Mouse (Mus musculus) liver, embryonic 14.5 days (tissue): ENCODE data around the gene Arl14ep. TPM values are rescaled to one million over a fixed set of nuclear protein-coding genes. Genes with fewer than 3 reads are reported as not detected.

Source experiments
- ATAC-seq: fragments of 200-750 bp; cut with Nextera tagmentation; 2 replicates; pipeline ENCODE4 v1.8.0; 2017; ENCODE audit warnings: moderate number of reproducible peaks, mild to moderate bottlenecking, moderate library complexity; ENCODE audit not compliant: insufficient read depth
- DNase-seq, 3 experiments: peaks; one replicate each; pipeline ENCODE4 v3.0.0-alpha.2; 2012 to 2013; ENCODE audit warnings: low read depth in 3 of 3, low spot score in 3 of 3
- H3K27ac ChIP-seq: fragments of 300-500 bp; sonication (generic); 2 replicates; pipeline ENCODE4 v1.5.1; 2014; ENCODE audit warnings: moderate library complexity, mild to moderate bottlenecking, control low read depth, inconsistent platforms
- H3K27me3 ChIP-seq: fragments of 300-500 bp; sonication (generic); 2 replicates; pipeline ENCODE4 v1.6.1; 2014; ENCODE audit warnings: mild to moderate bottlenecking, low read length, moderate library complexity; ENCODE audit not compliant: control insufficient read depth, insufficient read depth
- H3K36me3 ChIP-seq: fragments of 300-500 bp; sonication (generic); replicated peaks from 2 replicates; pipeline ENCODE4 v1.6.1; 2014; ENCODE audit warnings: low read depth; ENCODE audit not compliant: control insufficient read depth, insufficient read depth
- H3K4me1 ChIP-seq, 2 experiments: fragments of 200-500 bp in 1 of 2; fragments of 300-500 bp in 1 of 2; sonication (generic) in 1 of 2; replicated peaks; 2 replicates each; pipeline ENCODE4 v1.6.1; 2012 to 2014; ENCODE audit warnings: antibody characterized with exemption in 1 of 2, inconsistent platforms in 1 of 2, low read length in 1 of 2; ENCODE audit not compliant: control insufficient read depth in 2 of 2, insufficient read depth in 2 of 2
- H3K4me2 ChIP-seq: fragments of 300-500 bp; sonication (generic); 2 replicates; pipeline ENCODE4 v1.6.1; 2014; ENCODE audit warnings: low read depth, mild to moderate bottlenecking, control low read depth, moderate library complexity
- H3K4me3 ChIP-seq, 2 experiments: fragments of 200-500 bp in 1 of 2; fragments of 300-500 bp in 1 of 2; sonication (generic) in 1 of 2; 2 replicates each; pipeline ENCODE4 v1.5.1; 2012 to 2014; ENCODE audit warnings: low read depth in 2 of 2, low read length in 2 of 2, mild to moderate bottlenecking in 2 of 2, control low read depth in 1 of 2, inconsistent platforms in 1 of 2, moderate library complexity in 1 of 2; ENCODE audit not compliant: insufficient read depth in 1 of 2
- H3K9ac ChIP-seq: fragments of 300-500 bp; sonication (generic); replicated peaks from 2 replicates; pipeline ENCODE4 v1.6.1; 2014; ENCODE audit warnings: mild to moderate bottlenecking, control low read depth, moderate library complexity
- H3K9me3 ChIP-seq: fragments of 300-500 bp; sonication (generic); 2 replicates; pipeline ENCODE4 v1.6.1; 2016; ENCODE audit warnings: low read length, mixed read lengths; ENCODE audit not compliant: control insufficient read depth
- CTCF ChIP-seq: IDR thresholded peaks from 2 replicates; pipeline ENCODE4 v1.5.1; 2016; ENCODE audit warnings: antibody characterized with exemption, low read depth, control low read depth
- EP300 ChIP-seq: IDR thresholded peaks from 2 replicates; pipeline ENCODE4 v1.6.1; 2016; ENCODE audit warnings: antibody characterized with exemption, low read depth
- WGBS: fragments of 180-500 bp; shearing (Covaris S2); extraction: QIAGEN DNeasy Blood & Tissue Kit; methylation state at CpG from one replicate; pipeline ENCODE4 v1.1.7; 2014; ENCODE audit not compliant: insufficient replicate concordance; 5-methylcytosine and 5-hydroxymethylcytosine counted together
- polyA plus RNA-seq, 2 experiments: library from polyadenylated mRNA; depleted of rRNA in 1 of 2; stranded (reverse) in 1 of 2; unstranded in 1 of 2; fragments of >200 nt; fragmentation: Nextera tagmentation in 1 of 2; extraction: Ambion mirVana in 1 of 2; gene quantifications; 2 replicates each; pipeline versions ENCODE4 v1.2.1 to v1.2.3; 2012 to 2014

Arl14ep gene
- polyA plus RNA-seq (2012; rRNA removed) (2.7 and 4.7 TPM in 2 replicates), polyA plus RNA-seq (2014; fragmentation: Nextera tagmentation; extraction: Ambion mirVana) (7.1 and 7.9 TPM in 2 replicates)

DNA sequence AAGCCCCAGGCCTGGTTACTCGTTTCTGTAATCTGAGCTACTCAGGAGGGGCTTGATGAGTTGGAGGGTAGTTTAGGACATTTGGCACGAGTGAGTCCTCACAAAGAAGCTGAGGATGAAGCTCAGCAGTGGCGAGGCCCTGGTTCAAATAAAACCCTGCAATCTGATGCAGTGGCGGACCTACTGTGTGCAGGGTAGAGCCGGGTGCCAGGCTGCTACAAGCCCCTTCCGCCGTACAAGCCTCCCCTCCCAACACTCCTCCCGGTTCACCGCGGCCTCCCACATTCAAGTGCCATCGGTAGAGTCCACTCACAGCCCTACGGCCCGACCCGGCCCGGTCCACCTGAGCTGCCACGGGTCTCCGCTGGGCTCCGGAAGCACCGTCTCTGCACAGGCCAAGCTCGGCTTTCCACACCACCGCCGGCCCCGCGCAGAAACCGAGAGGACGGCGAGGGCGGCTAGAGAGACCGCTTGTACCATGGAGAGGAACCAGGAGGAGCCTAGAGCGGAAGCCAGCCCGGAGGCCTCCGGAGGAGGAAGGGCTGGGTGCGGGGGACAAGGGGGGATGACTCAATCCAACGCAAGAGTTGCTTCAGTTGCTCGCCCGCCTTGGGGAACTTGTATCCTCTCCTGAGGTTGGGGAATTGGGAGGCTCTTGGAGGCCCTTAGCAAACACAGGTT, at the start of gene Arl14ep:
Gene Arl14ep, minus strand, starts transcription at position 466 of the 681 bp plus-strand sequence.
- Histone ChIP-seq H3K9ac (peak within 1 kb of the TSS; percentile 76), H3K27ac (no peak within 1 kb of the TSS), H3K9me3 (no peaks in the 10 kb centered on the region), H3K27me3 (no peaks in the 10 kb centered on the region), H3K4me3 (peak within 1 kb of the TSS; percentile 69 to 85), H3K4me2 (peak within 1 kb of the TSS; percentile 64), H3K36me3 (no peaks in the 10 kb centered on the region), H3K4me1 (peaks cover 2 to 6% of the 10 kb centered on the region in 2 experiments; a peak in 1 of 4 replicates)
- peak; percentile 57 to 66 (median 64) for DNase-seq
- 1% methylated on average over 36 of the region's 36 CpGs for WGBS
- TF ChIP-seq EP300 (0 out of 2 replicates have a peak, but pooled peaks have one; percentile 9), CTCF (no peak)
- ATAC-seq: peak; percentile 92

DNA sequence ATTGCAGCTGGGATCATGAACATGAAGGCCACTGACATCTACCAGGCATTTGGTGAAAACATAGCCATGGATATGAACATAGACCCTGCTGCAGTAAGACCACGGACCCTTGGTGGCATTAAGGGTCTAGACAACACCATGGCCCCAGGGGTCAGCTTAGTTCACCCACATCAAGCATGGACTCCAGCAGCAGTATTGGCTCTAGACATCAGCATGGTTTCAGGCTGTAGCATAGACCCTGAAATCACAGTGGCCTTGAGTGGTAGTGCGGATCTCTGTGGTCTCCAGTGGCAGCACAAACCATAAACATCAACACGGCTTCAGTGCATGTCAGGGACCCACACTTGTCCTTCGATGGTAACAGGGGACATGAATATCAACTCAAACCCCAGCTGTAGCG, 48.5 kb upstream of the Arl14ep start:
- Histone ChIP-seq H3K4me1 (no peaks in the 10 kb centered on the region), H3K9ac (no peak overlapping the region), H3K9me3 (no peaks in the 10 kb centered on the region), H3K36me3 (no peaks in the 10 kb centered on the region), H3K4me3 (no peak overlapping the region), H3K27me3 (no peaks in the 10 kb centered on the region), H3K27ac (no peak overlapping the region), H3K4me2 (no peak overlapping the region)
- WGBS: 60% methylated on average over 5 of the region's 5 CpGs
- DNase-seq: no peak
- no peak for ATAC-seq
- no peak for TF ChIP-seq CTCF
- no peak for TF ChIP-seq EP300

DNA sequence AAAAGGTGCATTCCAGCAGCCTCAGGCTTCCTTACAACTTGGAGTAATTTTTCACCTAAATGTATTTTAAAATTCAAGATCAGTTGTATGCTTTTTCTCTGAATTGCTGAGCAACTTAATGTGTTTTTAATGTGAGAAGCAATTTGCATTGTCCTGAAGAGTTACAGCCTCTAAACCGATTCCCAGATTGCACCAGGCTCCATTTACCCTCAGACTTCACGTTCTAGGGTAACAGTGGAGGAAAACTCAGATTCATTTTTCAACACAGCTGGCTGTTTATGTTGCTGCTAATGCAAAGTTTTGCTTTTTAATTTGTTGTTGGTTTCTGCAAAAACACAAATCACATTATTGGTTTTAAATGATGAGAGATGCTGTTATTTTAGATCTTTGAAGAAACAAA, 45.1 kb upstream of the Arl14ep start:
- TF ChIP-seq EP300: no peak
- no peak for TF ChIP-seq CTCF

DNA sequence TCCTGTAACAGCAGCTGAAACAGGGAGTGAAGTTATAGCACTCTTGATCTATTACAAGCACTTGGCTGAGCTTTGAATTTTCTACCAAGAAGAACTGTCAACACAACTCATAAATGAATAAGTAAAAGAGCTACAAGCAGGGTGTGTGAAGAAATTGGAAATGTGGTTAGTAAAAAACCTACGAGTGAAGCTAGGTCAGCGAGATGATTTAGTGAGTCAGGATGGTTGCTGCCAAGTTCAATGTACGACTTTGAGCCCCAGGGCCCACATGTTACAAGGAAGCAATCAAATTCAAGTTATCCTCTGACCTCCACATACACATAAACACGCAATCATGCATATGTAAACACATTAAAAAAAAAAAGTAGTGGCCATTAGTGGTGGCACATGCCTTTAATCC, 38.9 kb upstream of the Arl14ep start:
- no peak overlapping the region for H3K4me3 ChIP-seq
- H3K4me2 ChIP-seq: no peak overlapping the region
- H3K9me3 ChIP-seq: no peaks in the 10 kb centered on the region
- WGBS: 45% methylated on average over 4 of the region's 4 CpGs
- H3K4me1 ChIP-seq: no peaks in the 10 kb centered on the region
- TF ChIP-seq CTCF (no peak), EP300 (no peak)
- no peaks in the 10 kb centered on the region for H3K36me3 ChIP-seq
- ATAC-seq: no peak
- no peaks in the 10 kb centered on the region for H3K27me3 ChIP-seq
- no peak overlapping the region for H3K27ac ChIP-seq
- no peak for DNase-seq
- no peak overlapping the region for H3K9ac ChIP-seq

More for the DNA sequence above, 45.1 kb upstream of the Arl14ep start:
- Histone ChIP-seq H3K36me3 (no peaks in the 10 kb centered on the region), H3K9me3 (no peaks in the 10 kb centered on the region), H3K4me1 (no peaks in the 10 kb centered on the region), H3K27me3 (no peaks in the 10 kb centered on the region), H3K4me2 (no peak overlapping the region), H3K27ac (no peak overlapping the region), H3K9ac (no peak overlapping the region), H3K4me3 (no peak overlapping the region)
- WGBS: 46% methylated on average over 2 of the region's 2 CpGs
- no peak for DNase-seq
- ATAC-seq: no peak

DNA sequence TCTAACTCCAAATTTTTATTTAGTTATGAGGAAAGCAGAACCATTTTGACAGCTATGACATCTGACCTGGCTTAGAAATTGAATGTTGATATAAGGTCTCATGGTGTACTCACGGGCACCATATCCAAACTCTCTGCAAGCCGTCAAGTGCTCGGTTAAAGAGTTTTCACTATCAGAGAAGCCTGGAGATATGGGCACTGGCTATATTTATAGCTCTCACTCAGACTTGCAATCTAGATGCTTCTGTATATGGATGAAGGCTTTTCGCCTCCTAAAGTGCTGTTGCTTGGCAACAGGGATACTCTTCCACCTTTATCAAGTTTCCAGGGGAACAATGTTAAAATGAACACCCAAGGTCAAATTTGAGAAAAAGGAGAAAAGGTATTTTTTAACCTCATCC, 38.1 kb upstream of the Arl14ep start:
- TF ChIP-seq EP300 (no peak), CTCF (no peak)

More for the DNA sequence above, 38.1 kb upstream of the Arl14ep start:
- no peak overlapping the region for H3K4me3 ChIP-seq
- 72% methylated on average over 4 of the region's 4 CpGs for WGBS
- no peaks in the 10 kb centered on the region for H3K9me3 ChIP-seq
- H3K36me3 ChIP-seq: no peaks in the 10 kb centered on the region
- no peak for ATAC-seq
- no peak for DNase-seq
- no peak overlapping the region for H3K27ac ChIP-seq
- no peaks in the 10 kb centered on the region for H3K4me1 ChIP-seq
- no peak overlapping the region for H3K4me2 ChIP-seq
- no peak overlapping the region for H3K9ac ChIP-seq
- no peaks in the 10 kb centered on the region for H3K27me3 ChIP-seq
